Mouse (Mus musculus) liver, embryonic 14.5 days (tissue): ENCODE data around the gene Adamts20.

Source experiments
- CTCF ChIP-seq: IDR thresholded peaks from 2 replicates; pipeline ENCODE4 v1.5.1; 2016; ENCODE audit warnings: antibody characterized with exemption, low read depth, control low read depth
- EP300 ChIP-seq: IDR thresholded peaks from 2 replicates; pipeline ENCODE4 v1.6.1; 2016; ENCODE audit warnings: antibody characterized with exemption, low read depth

GRCm38 (mm10) chr15:94451600-94451999 lies 13.6 kb downstream of the Adamts20 start:
- no peak for TF ChIP-seq EP300
- no peak for TF ChIP-seq CTCF
